Mouse (Mus musculus) myocyte (in vitro differentiated cells): ENCODE measurements at regions not wholly inside any gene's neighbourhood (a gene's known extent, or its start where the extent isn't known, plus 50 kb on each side); places are given as distances from the start of the nearest gene placed in this dataset.

Experiments used
- CEBPB ChIP-seq: IDR thresholded peaks from 2 replicates; pipeline ENCODE4 v1.6.1; 2011; ENCODE audit warnings: mild to moderate bottlenecking, moderate library complexity; ENCODE audit not compliant: poor library complexity, insufficient read depth, severe bottlenecking
- E2F4 ChIP-seq: IDR thresholded peaks from one replicate; pipeline ENCODE4 v1.6.1; 2011; ENCODE audit warnings: mild to moderate bottlenecking, control low read depth, moderate library complexity; ENCODE audit not compliant: insufficient read depth
- MAX ChIP-seq: IDR thresholded peaks from one replicate; pipeline ENCODE4 v1.6.1; 2011; ENCODE audit warnings: low read depth, mild to moderate bottlenecking, control low read depth
- MYOD1 ChIP-seq, 3 experiments: IDR thresholded peaks; one replicate each; pipeline ENCODE4 v1.6.1; 2011; ENCODE audit warnings: control low read depth in 2 of 3, low read depth in 2 of 3, mild to moderate bottlenecking in 2 of 3, moderate library complexity in 1 of 3; ENCODE audit not compliant: insufficient read length in 2 of 3, control insufficient read depth in 1 of 3
- MYOG ChIP-seq, 3 experiments: IDR thresholded peaks; one replicate each; pipeline ENCODE4 v1.6.1; 2011; ENCODE audit warnings: control low read depth in 2 of 3, low read depth in 2 of 3, mild to moderate bottlenecking in 2 of 3; ENCODE audit not compliant: insufficient read length in 2 of 3, control insufficient read depth in 1 of 3, insufficient read depth in 1 of 3
- POLR2A ChIP-seq: IDR thresholded peaks from one replicate; pipeline ENCODE4 v1.6.1; 2011; ENCODE audit warnings: low read depth, mild to moderate bottlenecking, control low read depth, moderate library complexity; ENCODE audit not compliant: insufficient read length
- POLR2AphosphoS2 ChIP-seq: IDR thresholded peaks from one replicate; pipeline ENCODE4 v1.6.1; 2011; ENCODE audit warnings: low read depth, control low read depth; ENCODE audit not compliant: insufficient read length
- REST ChIP-seq: IDR thresholded peaks from one replicate; pipeline ENCODE4 v1.6.1; 2011; ENCODE audit warnings: mild to moderate bottlenecking, control low read depth, moderate library complexity; ENCODE audit not compliant: insufficient read depth, insufficient read length
- SRF ChIP-seq: IDR thresholded peaks from one replicate; pipeline ENCODE4 v1.6.1; 2011; ENCODE audit warnings: low read depth; ENCODE audit not compliant: control insufficient read depth, insufficient read length
- TCF12 ChIP-seq: IDR thresholded peaks from one replicate; pipeline ENCODE4 v1.6.1; 2011; ENCODE audit warnings: mild to moderate bottlenecking, control low read depth; ENCODE audit not compliant: poor library complexity, insufficient read depth, severe bottlenecking
- TCF3 ChIP-seq: IDR thresholded peaks from one replicate; pipeline ENCODE4 v1.6.1; 2011; ENCODE audit warnings: low read depth, control low read depth; ENCODE audit not compliant: insufficient read length
- USF1 ChIP-seq: IDR thresholded peaks from one replicate; pipeline ENCODE4 v1.6.1; 2011; ENCODE audit warnings: low read depth, mild to moderate bottlenecking, control low read depth, moderate library complexity

GRCm38 (mm10) chr2:174564817-174565216 is 78.5 kb upstream of the Zfp831 start:
- TF ChIP-seq CEBPB = no peak
- TF ChIP-seq TCF3 = no peak
- TF ChIP-seq TCF12 = no peak
- TF ChIP-seq POLR2A = no peak
- no peak for TF ChIP-seq MAX
- TF ChIP-seq POLR2AphosphoS2 = no peak
- TF ChIP-seq USF1 = no peak
- no peak for TF ChIP-seq REST
- no peak for TF ChIP-seq MYOG (IDR thresholded peaks at IDR 0.05; ENCODE audit: control insufficient read depth in 1 of 3, insufficient read depth in 1 of 3, insufficient read length in 2 of 3, low read depth in 2 of 3)
- no peak for TF ChIP-seq MYOD1 (IDR thresholded peaks at IDR 0.05; ENCODE audit: control insufficient read depth in 1 of 3, insufficient read length in 2 of 3, low read depth in 2 of 3)
- no peak for TF ChIP-seq E2F4
- TF ChIP-seq SRF = no peak
